Mouse (Mus musculus): ENCODE results near the gene Kcnrg.

Gene Kcnrg

DNA sequence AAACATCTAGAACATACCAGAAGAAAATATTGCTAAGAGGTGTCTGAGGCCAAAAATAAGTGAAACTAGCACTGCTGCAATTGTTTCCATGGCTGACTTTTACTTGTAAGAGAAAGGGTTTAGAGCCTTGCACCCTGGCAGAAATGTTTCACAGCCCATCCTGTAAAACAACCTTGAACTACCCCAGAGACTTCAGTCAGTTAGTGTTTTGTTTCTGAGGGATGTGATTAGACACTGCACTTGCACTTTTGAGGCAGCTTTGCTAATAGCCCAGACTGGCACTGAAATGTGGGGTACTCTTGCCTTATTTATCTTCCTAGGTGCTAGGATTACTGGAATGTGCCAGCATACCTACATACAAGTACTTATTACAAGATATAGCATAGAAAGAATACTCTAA is 28.7 kb downstream of the Kcnrg start:
- in situ Hi-C loops (cut with MboI; ENCODE audit: low sequenced_read_pairs): no loop called here

- in situ Hi-C loops (cut with MboI; ENCODE audit: low sequenced_read_pairs): no loop called here
Measured at GRCm38 (mm10) chr14:61642668-61643067, 35.4 kb downstream of the Kcnrg start.

- in situ Hi-C loops (cut with MboI; ENCODE audit: low sequenced_read_pairs): no loop called here
Measured at GRCm38 (mm10) chr14:61645547-61645946, 38.3 kb downstream of the Kcnrg start.

DNA sequence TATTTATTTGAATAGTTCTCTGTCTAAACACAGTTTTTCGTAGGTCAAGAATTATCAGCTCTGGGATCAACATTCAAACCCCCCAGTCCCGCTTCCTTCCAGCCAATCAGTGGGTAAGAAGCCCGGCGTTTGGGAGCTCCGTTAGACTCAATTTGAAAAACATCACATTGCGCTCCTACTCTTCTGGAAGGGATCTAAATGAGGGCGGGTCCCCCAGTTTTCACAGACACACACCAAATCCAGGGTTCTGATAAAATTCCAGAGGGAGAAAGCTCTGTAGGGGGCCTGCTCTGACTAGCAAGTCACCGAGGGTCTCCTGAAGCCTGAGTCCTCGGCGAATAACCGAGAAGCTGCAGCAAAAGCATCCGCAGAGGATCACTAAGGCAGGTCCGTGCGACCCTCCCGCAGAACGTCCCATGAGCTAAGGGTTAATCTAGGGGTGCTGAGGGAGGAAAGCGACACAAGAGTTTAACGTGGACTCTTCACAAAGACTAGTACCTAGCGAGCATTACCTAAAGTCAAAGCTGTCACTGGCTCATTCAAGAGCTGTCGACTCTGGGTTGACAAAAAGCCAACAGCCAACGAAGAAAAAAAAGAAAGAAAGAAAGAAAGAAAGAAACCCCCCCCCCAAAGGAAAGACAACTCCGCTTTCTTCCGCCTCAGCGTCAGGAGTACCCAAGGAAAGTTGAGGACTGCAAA is 40.1 kb downstream of the Kcnrg start:
- in situ Hi-C loops (cut with MboI; ENCODE audit: low sequenced_read_pairs): no loop called here

DNA sequence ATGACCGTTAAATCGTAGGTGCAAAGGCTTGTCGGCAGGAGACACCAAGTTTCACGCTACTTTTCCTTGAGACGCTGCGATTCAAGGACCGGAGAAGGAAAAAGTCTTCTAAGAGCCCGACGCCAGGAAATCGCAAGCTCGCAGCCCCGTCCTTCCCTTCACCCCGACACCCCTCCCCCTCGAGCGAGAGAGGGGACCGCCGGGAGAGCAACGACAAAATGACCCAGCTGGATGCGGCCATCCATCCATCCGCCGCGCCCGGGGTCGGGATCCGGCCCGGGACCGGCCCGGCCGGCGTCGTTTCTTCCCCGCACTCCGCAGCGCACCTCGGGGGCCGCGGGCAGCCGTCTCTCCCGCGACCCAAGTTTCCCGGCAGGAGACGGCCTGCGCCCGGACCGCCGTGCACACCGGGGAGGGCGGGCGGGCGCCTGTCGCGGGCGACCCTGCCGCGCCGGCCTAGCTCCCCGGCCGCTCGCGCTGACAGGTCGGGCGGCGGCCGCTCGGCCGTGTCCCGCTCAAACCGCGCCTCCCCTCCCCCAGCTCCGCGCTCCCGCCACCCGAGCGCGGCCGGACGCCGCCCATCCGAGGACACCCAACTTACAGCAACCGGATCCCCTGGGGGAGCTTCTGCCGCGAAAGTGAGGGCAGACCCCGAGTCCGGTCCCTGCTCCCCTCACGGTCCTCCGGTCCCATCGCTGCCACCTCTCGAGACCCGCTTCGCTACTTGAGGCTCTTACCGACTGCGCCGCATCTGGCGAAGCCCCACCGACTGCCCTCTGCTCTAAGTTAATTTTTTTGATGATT is 40.8 kb downstream of the Kcnrg start:
- in situ Hi-C loops (cut with MboI; ENCODE audit: low sequenced_read_pairs): no loop called here

DNA sequence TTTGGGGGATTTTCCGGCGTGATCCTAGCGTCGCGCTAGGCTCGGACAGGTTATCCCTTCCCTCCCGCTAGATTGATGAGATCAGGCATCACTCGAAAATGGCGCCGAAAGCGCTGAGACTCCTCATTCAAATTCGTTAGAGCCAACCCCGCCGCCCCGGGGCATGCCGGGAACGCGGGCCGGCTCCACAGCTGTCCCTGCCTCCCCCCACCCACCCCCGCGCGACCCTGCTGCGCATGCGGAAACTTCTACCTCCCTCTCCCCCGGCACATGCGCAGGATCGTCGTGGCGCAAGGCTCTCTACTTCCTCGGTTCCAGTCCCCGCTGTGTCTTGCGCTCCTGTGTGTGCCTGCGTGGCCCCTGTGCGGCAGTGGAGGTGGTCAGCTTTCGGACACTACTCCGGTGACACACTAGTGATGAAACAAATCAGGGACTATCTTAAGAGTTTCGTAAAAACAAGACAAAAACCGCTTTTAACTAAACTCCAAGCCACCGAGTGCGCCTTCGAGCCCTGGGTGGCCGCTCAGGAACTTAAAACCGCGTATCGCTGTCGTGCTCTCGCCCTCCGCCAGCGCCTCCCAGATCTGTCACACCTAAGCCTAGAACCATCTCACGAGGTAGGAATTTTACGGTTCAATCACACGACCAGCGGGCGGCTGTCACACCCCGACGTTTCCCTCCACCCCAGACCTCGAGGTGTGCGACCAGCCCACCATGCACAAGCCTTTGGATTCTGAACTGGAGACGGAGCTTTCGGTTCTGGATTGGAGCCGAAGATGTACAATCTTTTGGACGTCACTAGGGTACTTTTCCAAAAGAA is 41.6 kb downstream of the Kcnrg start:
- in situ Hi-C loops (cut with MboI; ENCODE audit: low sequenced_read_pairs): no loop called here

- in situ Hi-C loops (cut with MboI; ENCODE audit: low sequenced_read_pairs): no loop called here
Measured at GRCm38 (mm10) chr14:61650291-61650960, 43.2 kb downstream of the Kcnrg start.

DNA sequence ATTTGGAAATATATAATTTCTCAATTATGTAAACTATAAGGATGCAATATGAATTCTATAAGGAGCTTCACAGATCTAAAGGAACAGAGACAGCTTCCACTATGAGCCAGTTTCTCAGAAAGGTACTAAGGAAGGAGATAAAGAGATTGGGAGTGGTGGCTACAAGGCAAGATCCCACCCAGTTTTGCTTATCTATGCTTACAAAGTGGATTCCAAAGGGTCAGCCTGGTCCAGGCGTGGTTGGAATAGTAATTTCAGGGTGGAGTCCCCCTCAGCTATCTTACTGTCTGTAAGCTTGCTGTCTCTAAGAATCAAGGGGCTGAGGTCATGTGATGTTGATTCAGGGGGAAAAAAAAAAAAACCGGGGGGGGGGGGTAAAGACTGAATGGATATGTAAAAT is 49.2 kb downstream of the Kcnrg start:
- in situ Hi-C loops (cut with MboI; ENCODE audit: low sequenced_read_pairs): no loop called here

DNA sequence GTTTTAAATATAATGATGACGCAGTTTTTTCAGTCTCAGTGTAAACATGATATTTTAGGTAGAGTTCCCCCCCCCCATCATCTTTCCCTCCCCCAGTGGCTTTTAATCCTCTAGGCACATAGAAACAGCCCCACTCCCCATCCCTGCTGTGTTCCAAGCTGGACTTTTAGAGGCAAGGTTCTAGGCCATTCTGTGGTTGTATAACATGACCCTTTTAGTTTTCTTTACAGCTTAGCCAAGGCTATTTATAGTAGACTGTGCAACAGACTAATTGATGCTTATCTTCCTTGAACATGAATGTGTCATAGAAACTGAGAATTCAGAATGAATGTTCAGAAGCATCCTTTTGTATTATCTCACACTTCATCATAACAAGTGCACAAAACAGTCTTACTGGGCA is 54.2 kb downstream of the Kcnrg start:
- in situ Hi-C loops (cut with MboI; ENCODE audit: low sequenced_read_pairs): no loop called here

DNA sequence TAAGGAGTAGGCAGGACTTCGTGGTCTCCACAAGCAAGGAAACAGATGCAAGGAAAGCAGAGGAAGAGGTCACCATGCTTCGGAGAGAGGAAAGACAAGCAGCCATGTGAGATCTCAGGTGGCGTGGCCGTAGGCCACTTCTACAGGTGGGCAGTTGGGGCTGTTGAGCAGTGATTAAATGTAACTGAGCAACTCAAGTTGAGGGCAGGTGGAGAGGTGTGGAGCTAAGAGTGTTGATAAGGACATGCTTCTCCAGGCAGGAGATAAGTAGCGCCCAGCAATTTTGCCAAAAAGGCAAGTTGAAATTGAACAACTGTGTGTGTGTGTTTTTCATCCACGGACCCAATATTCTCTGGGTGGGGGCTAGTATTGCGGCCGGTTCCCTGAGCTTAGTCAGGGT is 55.0 kb downstream of the Kcnrg start:
- in situ Hi-C loops (cut with MboI; ENCODE audit: low sequenced_read_pairs): no loop called here

Data from CH12F3 (cell line).